Mouse (Mus musculus): ENCODE measurements around the gene Catip.

Gene Catip

GRCm38 (mm10) chr1:74381588-74382021 is 19.7 kb downstream of the Catip start:
- DNase-seq (ENCODE audit: extremely low spot score, low read depth, low spot score) = no peak

- DNase-seq (ENCODE audit: extremely low spot score, low read depth, low spot score) = no peak
Measured at GRCm38 (mm10) chr1:74383385-74383784, 21.5 kb downstream of the Catip start.

GRCm38 (mm10) chr1:74384525-74384924 is 22.6 kb downstream of the Catip start:
- no peak for DNase-seq (ENCODE audit: extremely low spot score, low read depth, low spot score)

GRCm38 (mm10) chr1:74385064-74385463 is 23.2 kb downstream of the Catip start:
- no peak for DNase-seq (ENCODE audit: extremely low spot score, low read depth, low spot score)

- no peak for DNase-seq (ENCODE audit: extremely low spot score, low read depth, low spot score)
Measured at GRCm38 (mm10) chr1:74385531-74385930, 23.6 kb downstream of the Catip start.

GRCm38 (mm10) chr1:74386363-74386713 is 24.4 kb downstream of the Catip start:
- DNase-seq (ENCODE audit: extremely low spot score, low read depth, low spot score) = no peak

GRCm38 (mm10) chr1:74386714-74387385 is 24.9 kb downstream of the Catip start:
- DNase-seq (ENCODE audit: extremely low spot score, low read depth, low spot score) = peak; percentile 93

GRCm38 (mm10) chr1:74387386-74387988 is 25.6 kb downstream of the Catip start:
- no peak for DNase-seq (ENCODE audit: extremely low spot score, low read depth, low spot score)

GRCm38 (mm10) chr1:74388398-74388920 is 26.6 kb downstream of the Catip start:
- DNase-seq (ENCODE audit: extremely low spot score, low read depth, low spot score) = no peak

- no peak for DNase-seq (ENCODE audit: extremely low spot score, low read depth, low spot score)
Measured at GRCm38 (mm10) chr1:74389831-74390286, 28.0 kb downstream of the Catip start.

GRCm38 (mm10) chr1:74390287-74390906 is 28.5 kb downstream of the Catip start:
- peak; percentile 28 for DNase-seq (ENCODE audit: extremely low spot score, low read depth, low spot score)

GRCm38 (mm10) chr1:74390924-74391748 is 29.2 kb downstream of the Catip start, which contains the start of gene Ctdsp1:
Gene Ctdsp1 (plus strand): TSS chr1:74391509.
- peak; percentile 52 for DNase-seq (ENCODE audit: extremely low spot score, low read depth, low spot score)

- DNase-seq (ENCODE audit: extremely low spot score, low read depth, low spot score) = no peak
Measured at GRCm38 (mm10) chr1:74391844-74392441, 30.0 kb downstream of the Catip start.

- no peak for DNase-seq (ENCODE audit: extremely low spot score, low read depth, low spot score)
Measured at GRCm38 (mm10) chr1:74392446-74392994, 30.6 kb downstream of the Catip start.

GRCm38 (mm10) chr1:74393010-74393409 is 31.1 kb downstream of the Catip start:
- DNase-seq (ENCODE audit: extremely low spot score, low read depth, low spot score) = no peak

GRCm38 (mm10) chr1:74393697-74394096 is 31.8 kb downstream of the Catip start:
- no peak for DNase-seq (ENCODE audit: extremely low spot score, low read depth, low spot score)

- no peak for DNase-seq (ENCODE audit: extremely low spot score, low read depth, low spot score)
Measured at GRCm38 (mm10) chr1:74394311-74394710, 32.4 kb downstream of the Catip start.

- DNase-seq (ENCODE audit: extremely low spot score, low read depth, low spot score) = no peak
Measured at GRCm38 (mm10) chr1:74394858-74395257, 33.0 kb downstream of the Catip start.

- DNase-seq (ENCODE audit: extremely low spot score, low read depth, low spot score) = no peak
Measured at GRCm38 (mm10) chr1:74395290-74395689, 33.4 kb downstream of the Catip start.
